Mouse (Mus musculus) thymus, postnatal 10 days (tissue): Measurements from ENCODE around the gene Lpcat1.
A peak's percentile ranks its signal among the peaks of the same experiment; 100 is the strongest.

Experiments used
- DNase-seq, 2 experiments: peaks; one replicate each; pipeline ENCODE4 v3.0.0; 2021; ENCODE audit warnings: low spot score in 2 of 2

Gene Lpcat1

DNA sequence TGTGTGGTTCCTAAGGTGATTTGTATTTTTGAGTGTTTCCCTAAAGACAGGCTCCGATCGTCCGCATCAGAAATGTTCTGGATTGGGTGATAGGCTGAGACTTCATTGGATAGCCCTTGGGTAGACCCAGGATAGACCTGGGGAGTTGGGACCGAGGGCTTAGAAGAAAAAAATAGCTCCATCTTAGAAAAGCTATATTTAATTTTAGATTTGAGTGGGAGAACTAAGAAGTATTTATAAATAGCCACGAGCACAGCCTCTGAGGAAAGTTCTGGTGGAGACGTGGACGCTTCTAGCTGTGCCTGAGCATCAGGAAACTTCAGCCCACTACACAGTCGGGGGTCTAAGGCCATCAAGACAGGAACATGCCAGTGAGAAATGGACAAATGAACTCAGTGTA lies 9.8 kb downstream of the Lpcat1 start:
- no peak for DNase-seq

DNA sequence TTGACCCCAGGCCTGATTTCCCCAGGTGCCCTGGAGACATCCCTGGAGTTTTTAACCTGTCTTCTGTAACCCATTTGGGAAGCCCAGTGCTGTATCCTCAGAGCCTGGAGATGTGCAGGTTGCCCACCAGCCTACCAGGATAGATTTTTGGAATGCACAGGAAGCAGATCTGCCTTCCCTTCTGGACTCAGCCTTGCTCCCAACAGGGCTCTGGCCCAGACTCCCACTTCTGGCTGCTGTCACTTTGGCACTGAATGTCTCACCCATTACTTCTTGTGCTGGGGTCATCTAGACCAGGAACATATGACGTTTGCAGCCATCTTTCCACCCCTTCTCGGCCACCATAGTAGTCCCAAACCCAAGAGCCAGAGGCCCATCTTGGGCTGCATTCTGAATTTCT lies 10.8 kb downstream of the Lpcat1 start:
- no peak for DNase-seq

- no peak for DNase-seq
Measured at GRCm38 (mm10) chr13:73482476-73482875, 15.5 kb downstream of the Lpcat1 start.

GRCm38 (mm10) chr13:73483331-73483730 lies 16.3 kb downstream of the Lpcat1 start:
- DNase-seq, result no peak

GRCm38 (mm10) chr13:73484171-73484570 lies 17.2 kb downstream of the Lpcat1 start:
- DNase-seq, result no peak

GRCm38 (mm10) chr13:73488105-73488504 lies 21.1 kb downstream of the Lpcat1 start:
- DNase-seq, result no peak

GRCm38 (mm10) chr13:73488707-73489106 lies 21.7 kb downstream of the Lpcat1 start:
- DNase-seq, result no peak

DNA sequence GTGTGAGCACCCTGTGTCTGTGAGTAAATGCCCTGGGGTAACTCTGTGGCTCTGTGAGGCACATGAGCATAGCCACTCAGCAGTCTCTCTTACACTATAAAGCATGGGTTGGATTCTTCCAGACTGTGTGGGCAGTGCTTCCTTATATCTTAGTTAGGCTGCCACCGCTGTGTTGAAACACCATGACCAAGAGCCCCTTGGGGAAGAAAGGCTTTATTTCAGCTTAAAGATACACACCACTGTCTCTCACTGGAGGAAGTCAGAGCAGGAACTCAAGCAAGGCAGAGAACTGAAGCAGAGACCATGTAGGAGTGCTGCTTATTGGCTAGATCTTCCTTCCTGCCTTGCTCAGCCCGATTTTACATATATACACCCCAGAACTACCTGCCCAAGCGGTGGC lies 23.0 kb downstream of the Lpcat1 start:
- no peak for DNase-seq

DNA sequence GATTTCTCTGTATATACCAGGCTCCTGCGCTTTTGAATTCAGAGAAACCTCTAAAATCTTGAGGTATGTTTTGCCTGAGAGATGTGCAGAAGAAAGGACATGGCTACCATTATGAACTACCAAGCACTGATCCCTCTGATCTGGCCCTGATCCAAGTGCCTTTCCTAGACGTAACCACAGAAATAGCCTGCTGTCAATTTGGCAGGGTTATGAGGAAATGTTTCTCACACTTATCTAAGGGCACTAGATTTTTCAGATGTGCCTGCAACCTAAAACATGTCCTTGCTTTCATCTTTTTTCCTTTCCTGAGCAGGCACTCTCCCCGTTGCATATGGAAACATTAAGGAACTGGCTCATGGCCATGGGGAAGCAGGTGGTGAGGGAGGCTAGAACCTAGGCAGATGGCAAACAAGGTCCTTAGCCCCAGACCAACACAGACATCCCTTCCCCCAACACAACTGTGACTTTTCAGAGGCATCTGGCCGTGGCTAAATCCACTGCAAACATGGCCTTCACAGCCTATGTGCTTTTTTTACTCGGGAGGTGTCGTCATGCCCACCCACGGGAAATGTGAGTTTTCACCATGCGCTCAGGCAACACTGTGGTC lies 23.7 kb downstream of the Lpcat1 start:
- no peak for DNase-seq

DNA sequence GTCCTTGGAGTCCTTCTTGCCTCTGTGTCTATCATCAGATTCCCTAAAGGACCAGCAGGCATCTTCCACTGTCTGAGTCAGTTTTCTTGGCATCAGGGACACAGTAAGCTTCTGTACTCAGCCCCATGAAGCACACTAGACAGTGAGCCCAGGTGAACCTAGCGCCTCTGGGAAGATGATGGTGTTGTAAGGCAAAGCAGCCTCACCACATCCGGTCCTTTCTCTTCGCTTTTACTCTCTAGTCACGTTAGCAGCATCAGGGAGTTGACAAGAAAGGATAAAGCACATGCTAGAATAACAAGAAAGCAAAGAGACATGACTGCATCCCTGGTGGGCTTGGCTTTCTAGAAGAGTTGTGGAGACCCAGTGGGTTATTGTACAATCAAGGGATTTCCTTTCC lies 26.2 kb downstream of the Lpcat1 start:
- DNase-seq, result no peak

- no peak for DNase-seq
Measured at GRCm38 (mm10) chr13:73494528-73494927, 27.5 kb downstream of the Lpcat1 start.

DNA sequence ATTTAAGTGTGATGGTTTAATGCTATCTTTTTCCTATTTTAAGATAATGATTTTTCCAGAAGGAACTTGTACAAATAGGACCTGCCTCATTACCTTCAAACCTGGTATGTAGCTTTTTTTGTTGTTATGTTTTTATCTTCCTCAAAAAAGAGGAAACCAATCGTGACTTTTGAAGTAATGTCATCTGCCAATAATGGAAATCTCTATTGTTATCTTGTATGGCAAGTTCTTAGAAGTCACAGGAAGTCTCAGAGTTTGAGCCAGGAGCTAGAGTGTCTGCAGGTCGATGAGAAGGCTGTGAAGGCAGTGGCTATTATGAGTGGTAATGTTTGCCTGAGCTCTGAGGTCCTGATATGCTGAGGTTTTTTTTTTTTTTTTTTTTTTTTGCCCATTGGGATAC lies 29.1 kb downstream of the Lpcat1 start:
- DNase-seq, result no peak

DNA sequence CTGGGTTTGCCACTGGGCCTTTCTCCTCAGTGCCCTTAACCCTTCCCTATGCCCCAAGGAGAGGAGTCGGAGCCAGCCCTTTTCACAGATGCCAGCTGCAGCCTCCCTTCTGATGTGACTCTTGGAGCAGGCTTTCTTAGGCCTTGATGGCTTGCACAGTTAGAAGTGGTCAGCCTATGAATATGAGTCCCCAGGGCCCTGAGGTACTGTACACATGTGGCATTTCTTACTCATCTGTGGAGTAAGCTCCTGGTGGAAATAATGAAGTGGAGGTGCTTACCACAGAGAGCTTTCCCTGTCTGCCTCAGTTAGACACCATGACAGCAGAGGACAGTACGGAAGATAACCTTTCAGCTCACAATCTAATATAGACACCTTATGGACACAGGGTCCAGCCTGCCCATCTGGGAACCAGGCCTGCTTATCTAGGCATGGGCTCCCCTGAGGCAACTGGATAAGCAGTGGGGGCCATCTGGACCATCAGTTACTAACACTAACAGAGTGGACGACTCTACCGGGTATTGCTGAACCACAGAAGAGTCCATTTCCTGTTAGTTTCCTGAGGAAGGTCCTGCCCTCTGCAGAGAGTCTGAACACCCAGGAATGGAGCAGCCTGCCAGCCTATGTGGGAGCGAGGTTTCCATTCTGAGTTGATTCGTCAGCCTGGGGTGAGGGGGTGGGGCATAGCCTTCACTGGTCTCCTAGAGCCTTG lies 33.1 kb downstream of the Lpcat1 start:
- no peak for DNase-seq

- DNase-seq, result peak in 1 of 2 experiments; percentile 25
Measured at GRCm38 (mm10) chr13:73502719-73503118, 35.7 kb downstream of the Lpcat1 start.

- peak; percentile 51 to 86 for DNase-seq
Measured at GRCm38 (mm10) chr13:73505686-73506467, 38.9 kb downstream of the Lpcat1 start.

- DNase-seq, result no peak
Measured at GRCm38 (mm10) chr13:73508817-73509550, 42.0 kb downstream of the Lpcat1 start.

DNA sequence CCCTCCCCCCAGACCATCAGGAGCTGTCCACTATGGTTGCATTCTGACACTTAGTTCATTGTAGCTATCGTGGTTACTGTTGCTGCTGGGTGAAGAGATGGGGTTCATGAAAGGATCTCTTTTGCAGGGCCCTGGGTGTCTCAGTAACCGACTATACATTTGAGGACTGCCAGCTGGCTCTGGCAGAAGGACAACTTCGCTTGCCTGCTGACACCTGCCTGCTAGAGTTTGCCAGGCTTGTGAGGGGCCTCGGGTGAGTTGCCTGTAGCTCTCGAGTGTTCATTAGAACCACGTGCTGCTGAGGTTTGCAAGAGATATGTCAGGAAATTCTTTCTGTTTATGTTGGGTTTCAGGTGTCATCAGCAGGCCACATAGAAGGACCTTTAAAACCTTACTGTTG lies 42.9 kb downstream of the Lpcat1 start:
- no peak for DNase-seq

- peak; percentile 55 to 75 for DNase-seq
Measured at GRCm38 (mm10) chr13:73512776-73513673, 46.0 kb downstream of the Lpcat1 start.

DNA sequence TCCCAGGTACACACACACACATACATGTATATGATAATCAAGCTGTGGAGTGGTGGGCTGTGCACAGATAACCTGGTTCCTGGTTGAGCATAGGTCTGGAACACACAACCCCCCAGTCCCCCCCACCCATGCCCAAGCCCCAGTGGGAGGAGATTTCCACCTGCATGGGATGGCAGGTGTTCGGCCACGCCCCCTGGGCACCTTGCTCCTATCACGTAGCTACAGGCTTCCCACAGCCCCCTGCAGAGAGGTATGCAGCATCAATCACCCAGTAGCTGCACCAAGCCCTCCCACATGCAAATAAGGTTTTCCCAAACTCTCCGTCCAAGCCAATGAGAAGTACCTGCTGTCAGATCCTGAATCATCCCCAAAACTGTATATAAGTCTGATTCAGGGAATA lies 49.9 kb downstream of the Lpcat1 start:
- DNase-seq, result no peak

DNA sequence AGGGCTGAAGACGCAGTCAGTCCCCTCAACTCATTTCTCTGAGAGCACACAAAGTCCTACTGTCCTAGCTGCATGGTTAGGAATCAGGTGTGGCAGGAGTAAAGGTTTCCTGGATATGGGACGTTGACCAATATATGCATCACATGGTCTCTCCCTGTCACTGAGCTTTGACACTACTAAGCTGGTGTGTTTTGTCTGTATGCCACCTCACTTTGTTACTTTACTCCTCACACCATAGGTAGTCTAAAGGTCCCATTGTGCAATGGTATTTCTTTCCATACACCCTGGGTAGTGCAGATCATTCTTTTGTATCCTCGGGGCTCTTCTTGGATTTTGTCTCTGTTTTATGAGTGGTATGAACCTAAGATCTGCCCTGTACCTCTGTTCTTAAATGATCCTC lies 66.7 kb downstream of the Lpcat1 start:
- DNase-seq, result no peak

DNA sequence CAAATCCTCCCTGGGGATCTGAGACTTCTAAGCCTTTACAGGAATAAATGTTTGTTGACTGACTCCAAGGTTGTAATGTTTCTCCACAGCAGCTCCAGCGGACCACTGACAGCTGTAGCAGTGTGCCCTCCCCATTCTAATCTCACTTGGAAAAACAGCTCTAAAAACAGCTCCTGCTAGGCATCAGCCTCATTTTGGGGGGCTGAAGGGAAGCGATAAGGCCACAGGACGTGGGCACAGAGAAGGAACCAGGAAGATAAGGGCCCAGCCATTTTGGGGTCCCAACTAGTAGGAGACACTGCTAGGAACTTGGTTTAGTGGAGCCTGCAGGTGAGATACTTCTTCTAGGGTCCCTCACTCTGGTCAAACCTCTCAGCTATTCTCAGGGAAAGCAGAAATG lies 68.3 kb downstream of the Lpcat1 start:
- DNase-seq, result no peak
